Comparison of ENCODE assay signal across 12 mouse cellular contexts in genomic region chr17:46854096-46854495, GRCm38 (mm10). TPM values are rescaled to one million over a fixed set of nuclear protein-coding genes. Genes with fewer than 3 reads are reported as not detected.
DNase-seq lines count a peak whose midpoint lies in the region; ATAC-seq and TF ChIP-seq lines count a peak whose summit lies in the region.
"Had no signal": no experiment of that assay in that cellular context is flagged by ENCODE, and none has a peak within 500 bp of the region (broad histone marks: within the 10 kb centered on the region; RNA-seq: fewer than 3 reads in every experiment).

No protein-coding gene starts in this region.

- H3K9ac ChIP-seq in heart, embryonic 16.5 days (ENCODE audit: low read length) = peak overlapping the region; percentile 40
- H3K9ac ChIP-seq in midbrain, embryonic 11.5 days (ENCODE audit: low read length) = no peak overlapping the region
- H3K9ac ChIP-seq in intestine, embryonic 16.5 days (ENCODE audit: low read depth, low read length) = no peak overlapping the region
- no peak overlapping the region for H3K9ac ChIP-seq in stomach, postnatal 0 days (ENCODE audit: low read length)

- no peak for TF ChIP-seq CTCF in stomach, postnatal 0 days (IDR thresholded peaks at IDR 0.05; ENCODE audit: low read depth)

- no peak for DNase-seq in heart, adult 8-10 months (ENCODE audit: low spot score)
- DNase-seq in midbrain, embryonic 11.5 days (ENCODE audit: low spot score, missing footprints) = peak; percentile 84
- DNase-seq in midbrain, embryonic 10.5 days (ENCODE audit: low spot score) = no peak
- DNase-seq in stomach, postnatal 0 days (ENCODE audit: low spot score) = no peak
- no peak for DNase-seq in right cerebral cortex, postnatal 25 days
- no peak for DNase-seq in spleen, postnatal 36 days (ENCODE audit: low spot score in 2 of 2)
- DNase-seq: thymus, postnatal 14 days had no signal

- no peaks in the 10 kb centered on the region for H3K36me3 ChIP-seq in heart, embryonic 16.5 days (ENCODE audit: control insufficient read depth, insufficient read depth)
- H3K36me3 ChIP-seq in midbrain, embryonic 11.5 days (ENCODE audit: control insufficient read depth, insufficient read depth, low read length) = no peaks in the 10 kb centered on the region
- H3K36me3 ChIP-seq in midbrain, embryonic 10.5 days = peaks cover 5% of the 10 kb centered on the region; the same call in 1 of the 2 replicates
- no peaks in the 10 kb centered on the region for H3K36me3 ChIP-seq in intestine, embryonic 16.5 days (ENCODE audit: control insufficient read depth, insufficient read depth, low read length)
- no peaks in the 10 kb centered on the region for H3K36me3 ChIP-seq in stomach, postnatal 0 days (ENCODE audit: control insufficient read depth, insufficient read depth, low read length)

- no peaks in the 10 kb centered on the region for H3K27me3 ChIP-seq in heart, embryonic 16.5 days (ENCODE audit: control insufficient read depth, insufficient read depth, low read length)
- H3K27me3 ChIP-seq in midbrain, embryonic 11.5 days (ENCODE audit: control insufficient read depth, insufficient read depth, low read length) = no peaks in the 10 kb centered on the region
- H3K27me3 ChIP-seq in midbrain, embryonic 10.5 days (ENCODE audit: low read depth, poor library complexity, severe bottlenecking) = no peaks in the 10 kb centered on the region
- no peaks in the 10 kb centered on the region for H3K27me3 ChIP-seq in intestine, embryonic 16.5 days (replicated peaks; ENCODE audit: control insufficient read depth, insufficient read depth, low read length)
- H3K27me3 ChIP-seq in stomach, postnatal 0 days (ENCODE audit: control insufficient read depth, insufficient read depth, low read length) = no peaks in the 10 kb centered on the region

- no peak for ATAC-seq in heart, embryonic 16.5 days (replicated peaks; ENCODE audit: extremely low read depth, insufficient read depth, low FRiP score)
- no peak for ATAC-seq in midbrain, embryonic 11.5 days (ENCODE audit: low FRiP score)
- no peak for ATAC-seq in intestine, embryonic 16.5 days
- no peak for ATAC-seq in stomach, postnatal 0 days (ENCODE audit: low FRiP score, low TSS enrichment)

- H3K9me3 ChIP-seq in heart, embryonic 16.5 days (replicated peaks; ENCODE audit: control insufficient read depth, low read length) = no peaks in the 10 kb centered on the region
- H3K9me3 ChIP-seq in midbrain, embryonic 11.5 days (ENCODE audit: control insufficient read depth, low read length) = no peaks in the 10 kb centered on the region
- no peaks in the 10 kb centered on the region for H3K9me3 ChIP-seq in midbrain, embryonic 10.5 days (replicated peaks)
- no peaks in the 10 kb centered on the region for H3K9me3 ChIP-seq in intestine, embryonic 16.5 days (ENCODE audit: control insufficient read depth, low read length)
- H3K9me3 ChIP-seq in stomach, postnatal 0 days (ENCODE audit: control insufficient read depth, low read length) = no peaks in the 10 kb centered on the region

- H3K4me2 ChIP-seq in heart, embryonic 16.5 days (ENCODE audit: low read depth, low read length) = peak overlapping the region; percentile 70; the same call in 1 of the 2 replicates
- no peak overlapping the region for H3K4me2 ChIP-seq in midbrain, embryonic 11.5 days
- no peak overlapping the region for H3K4me2 ChIP-seq in intestine, embryonic 16.5 days (ENCODE audit: low read depth, low read length)
- no peak overlapping the region; the same call in 1 of the 2 replicates for H3K4me2 ChIP-seq in stomach, postnatal 0 days (replicated peaks; ENCODE audit: low read depth)

- H3K4me1 ChIP-seq in heart, embryonic 16.5 days (ENCODE audit: control insufficient read depth, insufficient read depth, low read length) = peaks cover 34% of the 10 kb centered on the region
- peaks cover 16% of the 10 kb centered on the region for H3K4me1 ChIP-seq in midbrain, embryonic 11.5 days (ENCODE audit: control insufficient read depth, insufficient read depth, low read length)
- H3K4me1 ChIP-seq in midbrain, embryonic 10.5 days = peaks cover 30% of the 10 kb centered on the region
- peaks cover 25% of the 10 kb centered on the region for H3K4me1 ChIP-seq in intestine, embryonic 16.5 days (ENCODE audit: control insufficient read depth, insufficient read depth, low read length)
- no peaks in the 10 kb centered on the region; the same call in none of the 2 replicates for H3K4me1 ChIP-seq in stomach, postnatal 0 days (replicated peaks; ENCODE audit: control insufficient read depth, insufficient read depth)

- H3K4me3 ChIP-seq in heart, embryonic 16.5 days (ENCODE audit: low read length) = no peak overlapping the region
- no peak overlapping the region for H3K4me3 ChIP-seq in midbrain, embryonic 11.5 days (ENCODE audit: low read depth, low read length)
- H3K4me3 ChIP-seq in midbrain, embryonic 10.5 days = no peak overlapping the region
- no peak overlapping the region for H3K4me3 ChIP-seq in intestine, embryonic 16.5 days (ENCODE audit: low read length)
- H3K4me3 ChIP-seq in stomach, postnatal 0 days (ENCODE audit: low read depth, low read length) = no peak overlapping the region

- TF ChIP-seq EP300 in stomach, postnatal 0 days (optimal IDR thresholded peaks at IDR 0.05) = no peak

- peak overlapping the region; percentile 86 for H3K27ac ChIP-seq in heart, embryonic 16.5 days (ENCODE audit: low read length)
- H3K27ac ChIP-seq in midbrain, embryonic 11.5 days (ENCODE audit: low read depth, low read length) = no peak overlapping the region
- H3K27ac ChIP-seq in midbrain, embryonic 10.5 days (replicated peaks) = no peak overlapping the region
- H3K27ac ChIP-seq in intestine, embryonic 16.5 days (ENCODE audit: low read length) = peak overlapping the region; percentile 61
- H3K27ac ChIP-seq in stomach, postnatal 0 days (replicated peaks) = peak overlapping the region; percentile 100; the same call in 1 of the 2 replicates

- WGBS in heart, embryonic 16.5 days = 65% methylated on average over 7 of the region's 7 CpGs
- 84% methylated on average over 7 of the region's 7 CpGs for WGBS in midbrain, embryonic 11.5 days
- WGBS in midbrain, embryonic 10.5 days = 91% methylated on average over 7 of the region's 7 CpGs
- 84% methylated on average over 7 of the region's 7 CpGs for WGBS in intestine, embryonic 16.5 days
- 81% methylated on average over 7 of the region's 7 CpGs for WGBS in stomach, postnatal 0 days

RNA-seq across cellular contexts. Expression of gene Bicral, which starts 4.2 kb away (rescaled TPM):
- polyA plus RNA-seq in heart, embryonic 16.5 days (2015; fragmentation: Nextera tagmentation; extraction: Ambion mirVana) = 3.5 and 3.9 TPM in 2 replicates
- total RNA-seq in heart, adult 8-10 months (2022) = 10 to 100 TPM; 12.8 to 15.3 (median 14.4) TPM
- 5.8 and 6.4 TPM in 2 replicates for polyA plus RNA-seq in midbrain, embryonic 11.5 days (2014; fragmentation: Nextera tagmentation; extraction: Ambion mirVana)
- polyA plus RNA-seq in midbrain, embryonic 10.5 days (2016; fragmentation: Nextera tagmentation; extraction: Ambion mirVana) = 3.1 and 4.4 TPM in 2 replicates
- polyA plus RNA-seq in intestine, embryonic 16.5 days (2015; fragmentation: Nextera tagmentation; extraction: Ambion mirVana) = 3.0 TPM in 2 replicates
- 2.3 and 2.8 TPM in 2 replicates for polyA plus RNA-seq in stomach, postnatal 0 days (2015; fragmentation: Nextera tagmentation; extraction: Ambion mirVana)

RNA-seq across cellular contexts. Expression of gene Tbcc, which starts 36.4 kb away (rescaled TPM):
- polyA plus RNA-seq in heart, embryonic 16.5 days (2015; fragmentation: Nextera tagmentation; extraction: Ambion mirVana) = 40.3 and 42.9 TPM in 2 replicates
- total RNA-seq in heart, adult 8-10 months (2022) = 10 to 100 TPM; 15.4 to 18.6 (median 17.3) TPM
- 72.7 and 76.2 TPM in 2 replicates for polyA plus RNA-seq in midbrain, embryonic 11.5 days (2014; fragmentation: Nextera tagmentation; extraction: Ambion mirVana)
- 55.9 and 57.7 TPM in 2 replicates for polyA plus RNA-seq in midbrain, embryonic 10.5 days (2016; fragmentation: Nextera tagmentation; extraction: Ambion mirVana)
- 31.8 and 35.8 TPM in 2 replicates for polyA plus RNA-seq in intestine, embryonic 16.5 days (2015; fragmentation: Nextera tagmentation; extraction: Ambion mirVana)
- polyA plus RNA-seq in stomach, postnatal 0 days (2015; fragmentation: Nextera tagmentation; extraction: Ambion mirVana) = 42.2 and 45.5 TPM in 2 replicates

RNA-seq across cellular contexts. Expression of gene Prph2, which starts 56.2 kb away (rescaled TPM):
- polyA plus RNA-seq in heart, embryonic 16.5 days (2015; fragmentation: Nextera tagmentation; extraction: Ambion mirVana) = not detected in 2 replicates
- not detected for total RNA-seq in heart, adult 8-10 months (2022)
- not detected in 2 replicates for polyA plus RNA-seq in midbrain, embryonic 11.5 days (2014; fragmentation: Nextera tagmentation; extraction: Ambion mirVana)
- not detected in 2 replicates for polyA plus RNA-seq in midbrain, embryonic 10.5 days (2016; fragmentation: Nextera tagmentation; extraction: Ambion mirVana)
- not detected in 2 replicates for polyA plus RNA-seq in intestine, embryonic 16.5 days (2015; fragmentation: Nextera tagmentation; extraction: Ambion mirVana)
- not detected in 2 replicates for polyA plus RNA-seq in stomach, postnatal 0 days (2015; fragmentation: Nextera tagmentation; extraction: Ambion mirVana)
- total RNA-seq: adrenal gland, postnatal 4 days; gastrocnemius, adult 18-20 months; megakaryocyte progenitor cell, adult 5-6 weeks had no signal

Comparison
In these comparisons a context has a peak if more than half of its experiments do, and no peak if none do; other contexts are left out.
1. H3K27ac ChIP-seq: peak in heart, embryonic 16.5 days (single experiment), intestine, embryonic 16.5 days (single experiment) and stomach, postnatal 0 days (single experiment); none in midbrain, embryonic 11.5 days (single experiment) and midbrain, embryonic 10.5 days (single experiment).